Mouse (Mus musculus) cerebellum, adult 2 months (tissue): Measurements from ENCODE around the gene Caprin1. TPM values are rescaled to one million over a fixed set of nuclear protein-coding genes. Genes with fewer than 3 reads are reported as not detected.
A peak's percentile ranks its signal among the peaks of the same experiment; 100 is the strongest.

Source experiments
- DNase-seq, 2 experiments: peaks; one replicate each; pipeline ENCODE4 v3.0.0; 2021
- H3K27ac ChIP-seq: fragments of 200-500 bp; 2 replicates; pipeline ENCODE4 v1.5.1; 2012; ENCODE audit warnings: low read length, control low read depth, inconsistent platforms; ENCODE audit not compliant: insufficient read depth
- H3K27me3 ChIP-seq: fragments of 200-500 bp; 2 replicates; pipeline ENCODE4 v1.6.1; 2012; ENCODE audit warnings: inconsistent platforms, mild to moderate bottlenecking, low read length, moderate library complexity; ENCODE audit not compliant: control insufficient read depth, insufficient read depth
- H3K4me1 ChIP-seq: fragments of 200-500 bp; 2 replicates; pipeline ENCODE4 v1.6.1; 2011; ENCODE audit warnings: low read length; ENCODE audit not compliant: control insufficient read depth, insufficient read depth
- H3K4me3 ChIP-seq: fragments of 200-500 bp; replicated peaks from 2 replicates; pipeline ENCODE3; 2011; ENCODE audit warnings: mild to moderate bottlenecking, low read depth, low read length, control low read depth; ENCODE audit not compliant: insufficient read depth
- CTCF ChIP-seq: fragments of 200-500 bp; IDR thresholded peaks from 2 replicates; pipeline ENCODE4 v1.5.1; 2011; ENCODE audit warnings: low read depth, mild to moderate bottlenecking, control low read depth, low read length, moderate library complexity, borderline replicate concordance; ENCODE audit not compliant: insufficient read depth
- POLR2A ChIP-seq: fragments of 200-500 bp; IDR thresholded peaks from 2 replicates; pipeline ENCODE4 v1.6.1; 2011; ENCODE audit warnings: low read length, control low read depth, borderline replicate concordance; ENCODE audit not compliant: insufficient read depth
- WGBS: fragments of 180-500 bp; shearing (Covaris S2); methylation state at CpG from one replicate; pipeline ENCODE4 v1.1.7; 2018; 5-methylcytosine and 5-hydroxymethylcytosine counted together
- polyA plus RNA-seq: library from polyadenylated mRNA; depleted of rRNA; stranded (reverse); fragments of >200 nt; gene quantifications from 2 replicates; pipeline ENCODE4 v1.2.3, GENCODE M21; 2012

The Caprin1 gene
- polyA plus RNA-seq, 1 experiment, result 144 TPM

- no peaks in the 10 kb centered on the region for H3K27me3 ChIP-seq
- no peak overlapping the region for H3K27ac ChIP-seq
- H3K4me1 ChIP-seq, result peaks cover 3% of the 10 kb centered on the region; the same call in 1 of the 2 replicates
- no peak for TF ChIP-seq POLR2A
- no peak for TF ChIP-seq CTCF
- WGBS, result 87% methylated on average over 1 of the region's 1 CpGs
- DNase-seq, result no peak
- no peak overlapping the region for H3K4me3 ChIP-seq
Observed at GRCm38 (mm10) chr2:103792009-103792408, 5.4 kb downstream of the Caprin1 start.

DNA sequence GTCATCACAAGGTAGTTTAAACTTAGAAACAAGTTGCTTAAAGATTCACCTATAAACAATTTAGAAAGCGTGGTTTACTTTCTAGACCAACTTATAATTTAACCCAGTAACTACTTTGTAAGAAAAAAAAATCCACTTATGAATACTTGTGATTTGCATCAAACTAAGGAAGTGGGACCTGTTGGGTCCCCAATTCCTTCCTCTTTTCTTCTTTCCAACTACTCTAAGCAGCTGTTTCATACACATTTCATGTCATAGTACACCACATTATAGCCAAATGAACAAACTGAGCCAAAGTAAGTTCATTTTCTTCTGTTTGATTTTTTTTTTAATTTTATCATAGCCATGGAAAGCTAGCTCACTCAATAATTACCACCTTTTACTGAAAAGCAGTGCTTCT, 11.7 kb downstream of the Caprin1 start:
- Histone ChIP-seq H3K27me3 (no peaks in the 10 kb centered on the region), H3K4me3 (no peak overlapping the region), H3K27ac (no peak overlapping the region), H3K4me1 (no peaks in the 10 kb centered on the region)
- WGBS, result 91% methylated on average over 1 of the region's 1 CpGs
- DNase-seq, result no peak
- TF ChIP-seq POLR2A, result no peak

GRCm38 (mm10) chr2:103784621-103785020, 12.8 kb downstream of the Caprin1 start:
- Histone ChIP-seq H3K4me1 (no peaks in the 10 kb centered on the region), H3K27ac (no peak overlapping the region), H3K4me3 (no peak overlapping the region), H3K27me3 (no peaks in the 10 kb centered on the region)
- TF ChIP-seq CTCF (peak; percentile 46), POLR2A (no peak)
- WGBS, result 83% methylated on average over 4 of the region's 4 CpGs
- no peak for DNase-seq

DNA sequence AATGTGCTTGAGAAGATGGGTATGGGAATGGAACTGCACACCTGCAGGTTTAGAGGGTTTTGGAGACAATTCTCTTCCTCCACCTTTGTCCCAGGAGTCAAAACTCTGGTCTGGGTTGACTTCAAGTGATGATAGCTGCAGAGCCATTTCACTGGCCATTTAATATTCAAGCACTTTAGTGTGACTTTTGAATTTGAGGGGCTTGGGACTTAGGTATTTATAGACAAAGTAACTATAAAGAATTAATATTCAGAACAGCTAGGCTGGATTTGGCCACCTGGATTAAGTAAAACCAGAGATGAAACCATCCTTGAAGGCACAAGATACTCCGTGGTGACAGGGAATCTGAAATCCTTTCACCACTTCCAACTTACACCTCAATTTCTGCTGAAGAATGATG, 35.0 kb downstream of the Caprin1 start:
- 58% methylated on average over 1 of the region's 1 CpGs for WGBS
- TF ChIP-seq POLR2A (no peak), CTCF (no peak)
- DNase-seq, result no peak
- Histone ChIP-seq H3K27me3 (no peaks in the 10 kb centered on the region), H3K4me3 (no peak overlapping the region), H3K4me1 (no peaks in the 10 kb centered on the region), H3K27ac (no peak overlapping the region)

DNA sequence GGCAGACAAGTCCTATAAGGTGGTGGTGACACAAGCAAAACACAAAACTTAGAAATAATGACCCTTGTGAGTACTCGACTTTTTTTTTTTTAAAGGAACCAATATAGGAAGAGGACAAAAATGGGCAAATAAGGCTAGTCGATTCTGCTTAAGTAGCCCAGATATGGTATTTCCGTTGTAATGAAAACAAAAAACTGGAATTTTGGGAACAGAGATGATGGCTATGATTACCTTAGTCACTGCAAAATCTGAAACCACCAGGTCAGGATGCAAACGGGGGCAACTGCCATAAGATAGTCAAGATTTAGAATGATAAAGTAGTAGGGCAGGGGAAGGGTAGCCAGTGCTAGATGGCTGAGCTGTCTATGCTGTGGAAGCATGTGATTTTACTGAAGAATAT, 35.5 kb downstream of the Caprin1 start:
- H3K4me1 ChIP-seq, result no peaks in the 10 kb centered on the region
- no peak overlapping the region for H3K4me3 ChIP-seq
- WGBS, result 39% methylated on average over 4 of the region's 4 CpGs
- DNase-seq, result no peak
- TF ChIP-seq CTCF, result no peak
- no peak for TF ChIP-seq POLR2A
- H3K27me3 ChIP-seq, result no peaks in the 10 kb centered on the region
- no peak overlapping the region for H3K27ac ChIP-seq

DNA sequence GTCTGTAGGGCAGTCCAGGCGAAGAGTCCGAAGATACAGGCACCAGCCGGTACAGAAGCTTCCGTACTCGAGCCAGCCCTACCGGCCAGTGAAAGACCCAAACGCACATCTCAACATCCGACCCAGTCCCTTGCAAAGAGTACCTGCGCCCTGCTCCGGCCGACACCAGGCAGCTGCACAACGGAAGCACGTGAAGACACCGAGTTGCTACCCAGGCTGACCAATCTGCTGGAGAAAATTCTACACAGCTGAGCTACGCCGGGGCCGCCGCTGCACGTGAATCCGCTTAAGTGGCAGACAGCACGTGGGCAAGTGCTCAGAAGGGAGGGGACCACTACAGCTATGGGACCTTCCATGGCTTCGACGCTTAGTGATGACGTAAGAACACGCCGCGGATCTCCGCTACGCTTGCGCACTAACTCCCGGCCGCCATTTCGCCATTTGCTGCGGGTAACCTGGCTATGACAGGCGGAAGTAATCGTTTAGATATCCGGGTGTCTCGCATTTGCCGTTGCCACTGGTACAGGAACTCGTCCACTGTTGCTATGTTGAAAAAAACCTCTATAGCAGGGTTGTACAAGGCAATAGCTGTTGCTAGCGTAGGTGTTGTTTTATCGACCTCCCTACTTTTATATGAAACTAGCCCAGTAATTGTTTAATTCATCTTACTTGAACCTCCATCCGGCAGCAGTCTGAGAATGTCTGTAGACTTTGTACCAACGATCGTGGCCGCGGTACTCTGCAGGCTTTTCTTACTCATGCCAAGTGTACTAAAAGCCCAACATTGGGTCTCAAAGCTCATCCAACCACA, 36.3 kb downstream of the Caprin1 start, which contains the start of gene Nat10:
Gene Nat10 (minus strand): TSS at position 365 of the 811 bp plus-strand sequence.
- peak within 1 kb of the TSS; percentile 73 for H3K4me3 ChIP-seq
- under 1% methylated on average over 47 of the region's 47 CpGs for WGBS
- peak; percentile 70; the same call in 1 of the 2 replicates for TF ChIP-seq POLR2A
- no peak for TF ChIP-seq CTCF
- no peaks in the 10 kb centered on the region for H3K27me3 ChIP-seq
- peak; percentile 99 for DNase-seq
- no peak within 1 kb of the TSS; the same call in 1 of the 2 replicates for H3K27ac ChIP-seq
- H3K4me1 ChIP-seq, result no peaks in the 10 kb centered on the region

DNA sequence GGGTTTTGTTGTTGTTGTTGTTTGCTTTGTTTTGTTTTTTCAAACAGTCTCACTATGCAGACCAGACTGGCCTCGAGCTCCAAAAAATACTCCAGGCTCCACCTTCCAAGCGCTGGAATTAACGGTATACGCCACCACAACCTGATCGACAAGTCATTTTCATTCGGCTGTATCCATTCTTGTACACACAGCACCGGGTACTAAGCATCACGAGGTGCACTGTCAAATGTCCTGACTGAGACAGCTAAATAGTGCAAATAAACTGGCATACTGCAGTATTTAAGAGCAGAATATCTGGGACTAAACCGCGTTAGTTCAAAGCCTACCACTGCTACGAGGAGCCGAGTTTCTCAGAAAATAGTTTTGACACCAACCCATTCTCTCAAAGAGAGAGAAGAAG, 37.0 kb downstream of the Caprin1 start:
- DNase-seq, result no peak
- no peaks in the 10 kb centered on the region for H3K27me3 ChIP-seq
- peak overlapping the region; percentile 73 for H3K4me3 ChIP-seq
- H3K4me1 ChIP-seq, result no peaks in the 10 kb centered on the region
- no peak overlapping the region for H3K27ac ChIP-seq
- TF ChIP-seq POLR2A, result no peak
- WGBS, result under 1% methylated on average over 12 of the region's 12 CpGs

DNA sequence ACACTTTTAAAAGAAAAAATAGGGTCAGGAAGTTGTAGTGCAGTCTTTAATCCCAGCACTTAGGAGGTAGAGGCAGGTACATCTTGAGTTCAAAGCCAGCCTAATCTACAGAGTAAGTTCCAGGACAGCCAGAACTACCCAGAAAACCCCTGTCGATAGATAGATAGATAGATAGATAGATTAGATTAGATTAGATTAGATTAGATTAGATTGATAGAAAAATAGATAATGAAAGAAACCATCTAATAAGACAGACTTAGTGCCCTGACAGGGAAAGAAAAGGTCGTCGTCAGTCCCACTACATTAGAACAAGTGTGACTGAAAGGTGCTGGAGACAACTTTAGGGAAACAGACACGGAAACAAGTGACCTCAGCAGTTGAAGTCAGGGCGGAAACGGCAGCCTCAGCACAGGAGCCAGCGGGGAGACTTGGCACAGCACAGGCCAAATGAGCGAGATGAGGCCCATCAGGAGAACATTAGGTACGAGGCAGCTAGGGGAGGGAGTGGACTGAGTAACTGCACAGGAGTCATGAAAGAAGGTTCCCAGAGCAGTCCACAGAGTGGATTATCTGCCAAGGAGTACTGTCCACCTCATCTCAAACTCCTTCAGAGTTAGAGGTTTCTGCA, 41.9 kb downstream of the Caprin1 start:
- TF ChIP-seq CTCF (no peak), POLR2A (no peak)
- DNase-seq, result no peak
- 77% methylated on average over 9 of the region's 9 CpGs for WGBS
- Histone ChIP-seq H3K4me3 (no peak overlapping the region), H3K4me1 (no peaks in the 10 kb centered on the region), H3K27me3 (no peaks in the 10 kb centered on the region), H3K27ac (no peak overlapping the region)

DNA sequence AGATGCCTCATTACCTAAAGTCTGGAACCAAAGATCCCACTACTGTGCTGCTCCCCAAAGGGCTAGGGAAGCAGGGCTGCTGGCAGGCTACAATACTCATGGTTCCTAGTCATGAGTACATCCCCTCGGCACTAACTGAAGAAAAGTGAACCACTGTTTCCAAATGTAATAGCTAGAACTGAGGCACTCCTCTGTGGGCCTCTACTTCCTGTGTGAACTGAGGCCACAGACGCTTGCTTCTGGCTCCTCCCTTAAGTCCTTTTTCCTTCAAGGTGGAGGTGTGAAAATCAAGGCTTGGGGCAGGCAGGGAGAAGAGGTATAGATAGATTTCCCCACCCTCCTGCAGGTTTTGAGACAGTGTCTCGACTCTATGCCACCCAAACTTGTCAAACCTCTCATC, 42.8 kb downstream of the Caprin1 start:
- TF ChIP-seq CTCF (no peak), POLR2A (no peak)
- Histone ChIP-seq H3K4me1 (no peaks in the 10 kb centered on the region), H3K27me3 (no peaks in the 10 kb centered on the region), H3K27ac (no peak overlapping the region), H3K4me3 (no peak overlapping the region)
- no peak for DNase-seq
- WGBS, result 86% methylated on average over 3 of the region's 3 CpGs
